24 mouse cellular contexts compared by ENCODE assay signal in the genomic region with DNA sequence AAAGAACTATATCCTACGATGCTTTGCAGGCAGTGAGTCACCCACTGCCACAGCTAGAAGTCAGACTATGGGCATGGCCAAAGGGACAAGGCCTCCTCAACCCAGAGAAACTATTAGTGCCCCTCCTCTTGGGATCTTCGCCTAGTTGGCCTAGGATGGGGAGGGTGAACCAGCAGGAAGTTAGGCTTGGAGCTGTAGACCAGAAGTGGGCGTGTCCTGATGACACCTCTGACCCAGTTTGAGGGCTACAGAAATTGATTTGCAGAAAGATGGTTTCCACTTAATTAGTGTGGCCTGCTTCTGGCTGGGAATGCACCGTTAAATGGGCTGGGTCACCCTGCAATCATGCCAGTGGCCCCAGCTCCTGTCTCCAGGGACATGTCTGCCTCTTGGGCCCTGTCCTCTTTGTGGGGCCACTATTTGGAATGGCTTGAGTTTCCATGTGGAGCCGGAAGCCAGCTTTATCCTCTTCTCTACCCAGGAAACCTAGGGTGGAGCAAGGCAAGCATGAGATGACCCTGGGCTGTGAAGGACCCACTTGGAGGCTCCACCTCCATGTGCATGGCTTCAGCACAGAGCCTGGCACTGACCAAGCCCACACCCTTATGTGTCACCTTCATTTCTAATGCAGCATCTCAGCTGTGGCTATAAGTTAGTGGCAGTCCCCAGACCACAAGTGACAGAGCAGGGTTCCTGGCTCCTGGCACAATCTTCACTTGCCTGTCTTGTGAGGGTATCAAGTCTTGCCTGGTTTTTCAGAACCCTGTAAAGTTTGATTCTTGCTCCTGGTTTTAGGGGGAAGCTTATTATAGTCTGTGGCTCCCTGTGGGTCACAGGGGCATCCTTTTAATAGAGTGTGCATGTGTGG. TPM values are rescaled to one million over a fixed set of nuclear protein-coding genes. Genes with fewer than 3 reads are reported as not detected.
DNase-seq lines count a peak whose midpoint lies in the region; ATAC-seq and TF ChIP-seq lines count a peak whose summit lies in the region.
"Had no signal": no experiment of that assay in that cellular context is flagged by ENCODE, and none has a peak within 500 bp of the region (broad histone marks: within the 10 kb centered on the region; RNA-seq: fewer than 3 reads in every experiment).

No protein-coding gene starts in this region.

- TF ChIP-seq POLR2A in thymus, adult 2 months (IDR thresholded peaks at IDR 0.05; ENCODE audit: control insufficient read depth, extremely low read depth, insufficient read depth, low read length, poor library complexity) = no peak

- no peak overlapping the region for H3K4me3 ChIP-seq in kidney, embryonic 15.5 days (replicated peaks)
- no peak overlapping the region for H3K4me3 ChIP-seq in thymus, adult 2 months (ENCODE audit: control insufficient read depth, insufficient read depth, low read length)
- H3K4me3 ChIP-seq: embryonic facial prominence, embryonic 10.5 days; erythroblast, embryonic 14.5 days; forebrain, embryonic 15.5 days; heart, embryonic 15.5 days; hindbrain, embryonic 10.5 days; midbrain, embryonic 12.5 days; neural tube, embryonic 15.5 days had no signal

- ATAC-seq in kidney, embryonic 15.5 days (replicated peaks; ENCODE audit: low FRiP score) = no peak
- ATAC-seq in activated CD4-positive, CD25-positive, alpha-beta regulatory T cell, adult 4 months = peak; percentile 3
- ATAC-seq in monocyte, adult 5-6 weeks (replicated peaks; ENCODE audit: insufficient number of reproducible peaks, low FRiP score, low TSS enrichment, poor library complexity, severe bottlenecking) = no peak; the same call in 1 of the 2 replicates
- ATAC-seq: forebrain, embryonic 15.5 days had no signal

- no peaks in the 10 kb centered on the region for H3K36me3 ChIP-seq in kidney, embryonic 15.5 days
- peaks cover 7% of the 10 kb centered on the region for H3K36me3 ChIP-seq in thymus, adult 2 months (ENCODE audit: control insufficient read depth, insufficient read depth, low read length)
- H3K36me3 ChIP-seq: embryonic facial prominence, embryonic 10.5 days; forebrain, embryonic 15.5 days; G1E; heart, embryonic 15.5 days; hindbrain, embryonic 10.5 days; midbrain, embryonic 12.5 days; neural tube, embryonic 15.5 days had no signal

- no peaks in the 10 kb centered on the region for H3K9me3 ChIP-seq in kidney, embryonic 15.5 days (replicated peaks)
- H3K9me3 ChIP-seq: embryonic facial prominence, embryonic 10.5 days; forebrain, embryonic 15.5 days; G1E; heart, embryonic 15.5 days; hindbrain, embryonic 10.5 days; midbrain, embryonic 12.5 days; neural tube, embryonic 15.5 days had no signal

- no peak overlapping the region for H3K27ac ChIP-seq in kidney, embryonic 15.5 days
- H3K27ac ChIP-seq in thymus, adult 2 months (ENCODE audit: control insufficient read depth, insufficient read depth, low read length) = peak overlapping the region; percentile 98
- H3K27ac ChIP-seq: embryonic facial prominence, embryonic 10.5 days; forebrain, embryonic 15.5 days; heart, embryonic 15.5 days; hindbrain, embryonic 10.5 days; macrophage; midbrain, embryonic 12.5 days; neural tube, embryonic 15.5 days had no signal

- peaks cover 7% of the 10 kb centered on the region; the same call in 1 of the 2 replicates for H3K4me1 ChIP-seq in kidney, embryonic 15.5 days
- peaks cover 89% of the 10 kb centered on the region for H3K4me1 ChIP-seq in thymus, adult 2 months (replicated peaks; ENCODE audit: control insufficient read depth, insufficient read depth, low read length)

- H3K27me3 ChIP-seq in kidney, embryonic 15.5 days = no peaks in the 10 kb centered on the region
- no peaks in the 10 kb centered on the region for H3K27me3 ChIP-seq in thymus, adult 2 months (ENCODE audit: control insufficient read depth, insufficient read depth, low read length)
- H3K27me3 ChIP-seq: forebrain, embryonic 15.5 days; heart, embryonic 15.5 days; midbrain, embryonic 12.5 days; neural tube, embryonic 15.5 days had no signal

- no peak overlapping the region for H3K4me2 ChIP-seq in kidney, embryonic 15.5 days
- H3K4me2 ChIP-seq: forebrain, embryonic 15.5 days; heart, embryonic 15.5 days; midbrain, embryonic 12.5 days; neural tube, embryonic 15.5 days had no signal

- TF ChIP-seq CTCF in thymus, adult 2 months (IDR thresholded peaks at IDR 0.05; ENCODE audit: borderline replicate concordance, control insufficient read depth, extremely low read depth, insufficient read depth, low read length, poor library complexity) = no peak

- 82% methylated on average over 5 of the region's 5 CpGs for WGBS in kidney, embryonic 15.5 days
- 82% methylated on average over 5 of the region's 5 CpGs for WGBS in thymus, adult 2 months

- DNase-seq in kidney, adult 11 months = peak; percentile 38
- DNase-seq in thymus, adult 2 months = no peak
- no peak for DNase-seq in thymus, postnatal 10 days (ENCODE audit: low spot score in 2 of 2)
- peak; percentile 62 for DNase-seq in retina, postnatal 1 day
- DNase-seq in right cerebral cortex, postnatal 25 days = no peak
- DNase-seq: adrenal gland, postnatal 14 days; B cell, adult 2 months; cerebellum, adult 11-12 months; cerebellum, postnatal 36 days; left cerebral cortex, postnatal 4 days; lung, adult 2 months; right cerebral cortex, adult 18-20 months had no signal

- no peak overlapping the region for H3K9ac ChIP-seq in kidney, embryonic 15.5 days
- H3K9ac ChIP-seq: forebrain, embryonic 15.5 days; heart, embryonic 15.5 days; midbrain, embryonic 12.5 days; neural tube, embryonic 15.5 days had no signal

RNA-seq across cellular contexts. Expression of a gene that starts 50.1 kb away (rescaled TPM):
- polyA plus RNA-seq in kidney, embryonic 15.5 days (2015; fragmentation: Nextera tagmentation; extraction: Ambion mirVana) = 50.7 and 51.8 TPM in 2 replicates
- polyA plus RNA-seq in thymus, adult 2 months (2012; rRNA removed) = 26.2 and 32.5 TPM in 2 replicates
- under 1 TPM; 0.77 to 0.96 TPM for polyA plus RNA-seq in activated CD4-positive, CD25-positive, alpha-beta regulatory T cell, adult 4 months (2017; shearing (Covaris generic))
- 1.9 to 2.2 TPM in 2 of 3 replicates, not detected in the other for total RNA-seq in monocyte, adult 5-6 weeks (2017)

RNA-seq across cellular contexts. Expression of a gene that starts 52.6 kb away (rescaled TPM):
- polyA plus RNA-seq in kidney, embryonic 15.5 days (2015; fragmentation: Nextera tagmentation; extraction: Ambion mirVana) = 14.9 and 15.3 TPM in 2 replicates
- polyA plus RNA-seq in thymus, adult 2 months (2012; rRNA removed) = 55.8 and 61.4 TPM in 2 replicates
- 100 to 1,000 TPM; 100 to 110 TPM for polyA plus RNA-seq in activated CD4-positive, CD25-positive, alpha-beta regulatory T cell, adult 4 months (2017; shearing (Covaris generic))
- 16.0 to 28.4 TPM (median 16.3 TPM) in 3 replicates for total RNA-seq in monocyte, adult 5-6 weeks (2017)
- polyA plus RNA-seq: G1E had no signal

Comparison
In these comparisons a context has a peak if more than half of its experiments do, and no peak if none do; other contexts are left out.
1. DNase-seq: peak in kidney, adult 11 months (single experiment) and retina, postnatal 1 day (single experiment); none in thymus, adult 2 months (single experiment), thymus, postnatal 10 days (0 of 2) and right cerebral cortex, postnatal 25 days (single experiment).
2. RNA of a gene that starts 50.1 kb away (polyA plus RNA-seq): 50.7 to 51.8 TPM in kidney, embryonic 15.5 days and 26.2 to 32.5 TPM in thymus, adult 2 months; 0.77 to 0.96 TPM in activated CD4-positive, CD25-positive, alpha-beta regulatory T cell, adult 4 months; every median in the first group is over 10 times any median in the second.